Mouse (Mus musculus): ENCODE results near the gene Cbr1. TPM values are rescaled to one million over a fixed set of nuclear protein-coding genes. Genes with fewer than 3 reads are reported as not detected.

Gene Cbr1
- 1 to 10 TPM; 6.9 to 9.4 TPM for total RNA-seq (2023)

DNA sequence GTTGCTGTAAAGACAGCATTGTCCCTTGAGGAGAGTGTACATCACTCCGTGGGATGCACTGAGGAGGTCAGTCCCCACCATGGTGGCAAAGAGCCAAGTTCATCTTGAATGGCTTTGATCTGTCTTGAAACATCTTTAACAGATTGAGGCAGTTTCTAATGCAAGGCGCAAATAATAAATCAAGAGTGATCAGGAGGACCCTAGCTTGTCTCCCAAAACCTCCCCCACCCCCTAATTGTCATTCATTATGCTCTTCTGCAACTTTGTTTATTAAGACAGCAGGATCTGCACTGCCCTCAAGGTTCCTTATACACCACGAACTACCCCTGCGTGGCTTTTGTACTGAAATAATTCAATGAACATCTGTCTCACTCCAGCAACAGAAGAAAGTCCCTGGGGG, at the start of gene Cbr1:
TSS of gene Cbr1 (plus strand) at position 301 of the 400 bp plus-strand sequence.

DNA sequence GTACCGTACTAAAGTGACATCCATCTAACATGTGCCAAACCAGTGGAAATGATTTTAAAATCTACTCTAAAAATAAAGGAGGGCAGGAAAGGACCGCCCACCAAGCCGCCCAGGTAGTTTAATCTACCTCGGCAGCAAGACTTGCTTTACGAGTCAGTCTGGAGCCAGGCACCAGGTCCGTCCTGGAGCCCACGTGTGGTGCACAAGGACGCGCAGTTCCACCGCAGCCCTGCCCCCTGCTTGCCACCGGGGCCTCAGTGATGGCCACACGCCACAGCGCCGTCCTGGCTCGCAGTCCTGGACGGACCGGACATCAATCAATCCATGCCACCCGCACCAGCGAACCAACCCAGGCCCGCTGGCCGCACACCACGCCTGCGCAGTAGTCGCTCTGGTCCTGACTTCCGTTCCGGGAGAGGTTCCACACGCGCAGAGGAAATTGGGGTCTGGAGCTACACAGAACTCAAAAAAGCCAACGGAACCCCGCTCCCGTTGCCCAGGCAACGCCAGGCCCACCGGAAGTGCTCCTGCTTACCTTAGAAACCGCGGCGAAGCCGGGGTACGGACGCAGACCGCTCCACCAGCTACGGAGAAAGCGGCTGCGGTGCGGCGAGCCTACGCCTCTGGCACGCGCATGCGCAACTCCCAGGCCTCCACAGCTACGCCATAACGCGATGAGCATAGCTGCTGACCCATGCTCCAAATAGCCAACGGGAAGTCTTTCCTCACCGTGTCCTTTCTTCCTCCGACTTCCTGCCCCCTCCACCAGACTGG, 2.0 kb upstream of the Cbr1 start, which contains the start of gene Setd4:
TSS of gene Setd4 (minus strand) at position 625 of the 774 bp plus-strand sequence.

GRCm38 (mm10) chr16:93627761-93628400, 22.2 kb downstream of the Cbr1 start, which contains the start of gene Gm5678:
Gene Gm5678 (plus strand): TSS chr16:93628097.

Other genes starting within 250 kb of the Cbr1 start
- 1 to 10 TPM; 1.8 to 2.0 TPM for gene Setd4, start 1.8 kb upstream of the Cbr1 start, total RNA-seq (2023)
- not detected for gene Gm5678, start 22.2 kb downstream of the Cbr1 start, total RNA-seq (2023)
- gene Cbr3, start 77.4 kb downstream of the Cbr1 start, total RNA-seq (2023), result 1 to 10 TPM; 2.1 to 2.3 TPM
- 10 to 100 TPM; 68.6 to 77.9 TPM for gene Dop1b, start 106.1 kb downstream of the Cbr1 start, total RNA-seq (2023)
- gene Morc3, start 226.3 kb downstream of the Cbr1 start, total RNA-seq (2023), result 100 to 1,000 TPM; 115 to 144 TPM